Mouse (Mus musculus) neural tube, embryonic 12.5 days (tissue): ENCODE measurements around the gene Trio. TPM values are rescaled to one million over a fixed set of nuclear protein-coding genes. Genes with fewer than 3 reads are reported as not detected.
"Not testable (repeated sequence)": the region's sequence is repeated elsewhere in the genome, so short reads cannot be mapped to it uniquely, and the experiment has no call there.

ENCODE experiments used
- ATAC-seq: fragments of 200-750 bp; cut with Nextera tagmentation; 2 replicates; pipeline ENCODE4 v1.8.0; 2017; ENCODE audit warnings: low read depth, mild to moderate bottlenecking, moderate TSS enrichment, moderate library complexity; ENCODE audit not compliant: low FRiP score
- H3K27ac ChIP-seq: fragments of 300-500 bp; sonication (generic); 2 replicates; pipeline ENCODE4 v1.5.1; 2016
- H3K27me3 ChIP-seq: fragments of 300-500 bp; sonication (generic); replicated peaks from 2 replicates; pipeline ENCODE4 v1.6.1; 2016; ENCODE audit warnings: mild to moderate bottlenecking
- H3K36me3 ChIP-seq: fragments of 300-500 bp; sonication (generic); 2 replicates; pipeline ENCODE4 v1.6.1; 2016; ENCODE audit warnings: mild to moderate bottlenecking
- H3K4me1 ChIP-seq: fragments of 300-500 bp; sonication (generic); 2 replicates; pipeline ENCODE4 v1.6.1; 2016
- H3K4me2 ChIP-seq: fragments of 300-500 bp; sonication (generic); replicated peaks from 2 replicates; pipeline ENCODE4 v1.6.1; 2016; ENCODE audit warnings: mild to moderate bottlenecking
- H3K4me3 ChIP-seq: fragments of 300-500 bp; sonication (generic); 2 replicates; pipeline ENCODE4 v1.5.1; 2016
- H3K9ac ChIP-seq: fragments of 300-500 bp; sonication (generic); 2 replicates; pipeline ENCODE4 v1.6.1; 2016; ENCODE audit warnings: mild to moderate bottlenecking
- H3K9me3 ChIP-seq: fragments of 300-500 bp; sonication (generic); 2 replicates; pipeline ENCODE4 v1.6.1; 2016; ENCODE audit warnings: mild to moderate bottlenecking
- WGBS: fragments of 180-500 bp; shearing (Covaris S2); methylation state at CpG from one replicate; pipeline ENCODE4 v1.1.7; 2016; 5-methylcytosine and 5-hydroxymethylcytosine counted together
- polyA plus RNA-seq: library from polyadenylated mRNA; unstranded; fragments of >200 nt; fragmentation: Nextera tagmentation; extraction: Ambion mirVana; gene quantifications from 2 replicates; pipeline ENCODE4 v1.2.1, GENCODE M21; 2016

Trio gene
- polyA plus RNA-seq, 1 experiment from 2014 or later: 38.1 TPM

DNA sequence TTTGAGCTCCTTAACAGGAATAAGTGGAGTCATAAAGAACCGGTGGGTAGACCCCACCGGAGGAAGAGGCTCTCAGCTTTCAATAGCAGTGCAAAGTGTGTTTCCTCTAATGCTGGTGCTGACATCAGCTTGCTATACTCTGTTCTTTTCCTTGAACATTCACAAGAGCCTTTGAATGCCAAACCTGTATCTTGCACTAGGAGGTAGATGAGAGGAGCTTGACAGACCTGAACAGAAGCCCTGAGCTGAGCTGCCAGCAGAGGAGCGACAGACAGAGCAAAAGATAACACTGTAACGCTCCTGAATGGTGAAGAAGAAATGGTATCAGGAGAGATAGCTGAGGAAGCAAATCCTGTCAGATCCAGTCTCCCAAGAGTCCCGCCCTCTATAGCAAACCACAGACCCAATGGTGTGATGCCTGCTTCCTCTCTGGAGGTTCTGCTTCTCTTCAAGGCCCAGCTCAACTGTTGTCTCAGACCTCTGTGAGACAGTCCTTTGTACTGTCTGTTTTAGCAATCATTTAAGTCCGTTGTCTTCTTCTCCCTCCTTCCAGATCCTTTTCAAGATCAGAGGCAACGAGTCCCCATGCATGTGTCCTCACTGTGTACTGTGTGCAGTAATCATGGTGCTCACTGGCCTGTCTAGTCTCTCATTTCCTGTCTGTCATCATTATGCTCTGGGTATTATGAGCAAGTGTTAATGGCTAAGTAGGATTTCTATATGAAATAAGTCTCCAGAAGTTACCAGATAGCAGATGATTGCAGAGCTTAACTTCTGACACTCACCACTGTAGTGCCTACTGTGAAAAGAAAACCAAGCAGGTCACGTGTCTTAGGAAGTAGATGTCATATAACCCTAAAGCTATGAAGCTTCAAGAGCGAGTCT is 300.6 kb downstream of the Trio start:
- WGBS: 71% methylated on average over 9 of the region's 9 CpGs
- no peak for ATAC-seq
- H3K4me2 ChIP-seq: no peak overlapping the region
- H3K9ac ChIP-seq: no peak overlapping the region
- H3K4me1 ChIP-seq: no peaks in the 10 kb centered on the region
- H3K27ac ChIP-seq: no peak overlapping the region
- no peaks in the 10 kb centered on the region for H3K9me3 ChIP-seq
- peaks cover 1% of the 10 kb centered on the region; the same call in 1 of the 2 replicates for H3K36me3 ChIP-seq
- no peaks in the 10 kb centered on the region for H3K27me3 ChIP-seq
- H3K4me3 ChIP-seq: no peak overlapping the region

DNA sequence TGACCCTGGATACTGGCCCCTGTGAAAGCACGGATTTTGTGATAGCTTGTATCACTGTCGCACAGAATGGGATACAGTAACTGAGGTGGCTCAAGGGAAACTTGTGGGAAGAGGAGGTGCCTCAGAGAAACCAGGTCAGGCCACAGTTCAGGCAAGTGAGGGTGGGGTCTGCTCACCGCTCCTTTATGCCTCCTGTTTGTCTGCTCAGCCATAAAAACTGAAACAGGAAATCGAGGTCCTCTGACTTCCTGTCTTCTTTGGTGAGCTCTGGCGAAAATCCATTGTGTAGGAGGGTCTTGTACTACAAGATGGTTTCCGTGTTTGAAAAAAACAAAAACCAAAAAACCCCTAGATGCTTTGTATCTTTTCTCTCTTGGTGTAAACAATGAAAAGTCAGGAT is 301.4 kb downstream of the Trio start:
- Histone ChIP-seq H3K36me3 (no peaks in the 10 kb centered on the region), H3K4me1 (no peaks in the 10 kb centered on the region), H3K4me2 (no peak overlapping the region), H3K4me3 (no peak overlapping the region), H3K27ac (no peak overlapping the region), H3K9ac (no peak overlapping the region), H3K27me3 (no peaks in the 10 kb centered on the region), H3K9me3 (no peaks in the 10 kb centered on the region)
- ATAC-seq: no peak
- WGBS: 75% methylated on average over 6 of the region's 6 CpGs

DNA sequence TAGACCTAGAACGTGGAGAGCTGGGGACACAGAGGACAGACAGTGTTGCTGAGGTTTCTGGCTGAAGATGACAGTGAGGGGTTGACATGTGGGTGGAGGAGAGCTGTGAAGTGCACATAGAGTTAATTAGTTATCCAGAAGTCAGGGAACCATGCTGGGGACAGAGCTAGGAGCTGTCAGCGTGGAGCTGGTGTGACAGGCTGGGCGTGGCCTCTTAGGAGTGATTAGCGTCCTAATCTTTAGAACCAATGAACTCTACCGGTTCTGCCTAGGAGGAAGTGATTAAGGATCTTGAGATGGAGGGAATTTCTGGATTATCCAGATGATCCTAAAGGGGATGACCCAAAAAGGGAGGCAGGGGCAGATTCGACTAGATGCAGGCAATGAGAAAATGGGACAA is 301.9 kb downstream of the Trio start:
- whole genome bisulfite sequencing: 61% methylated on average over 6 of the region's 6 CpGs
- Histone ChIP-seq H3K9ac (no peak overlapping the region), H3K4me1 (no peaks in the 10 kb centered on the region), H3K4me2 (no peak overlapping the region), H3K27me3 (no peaks in the 10 kb centered on the region), H3K4me3 (no peak overlapping the region), H3K27ac (no peak overlapping the region), H3K9me3 (no peaks in the 10 kb centered on the region), H3K36me3 (no peaks in the 10 kb centered on the region)
- ATAC-seq: no peak

DNA sequence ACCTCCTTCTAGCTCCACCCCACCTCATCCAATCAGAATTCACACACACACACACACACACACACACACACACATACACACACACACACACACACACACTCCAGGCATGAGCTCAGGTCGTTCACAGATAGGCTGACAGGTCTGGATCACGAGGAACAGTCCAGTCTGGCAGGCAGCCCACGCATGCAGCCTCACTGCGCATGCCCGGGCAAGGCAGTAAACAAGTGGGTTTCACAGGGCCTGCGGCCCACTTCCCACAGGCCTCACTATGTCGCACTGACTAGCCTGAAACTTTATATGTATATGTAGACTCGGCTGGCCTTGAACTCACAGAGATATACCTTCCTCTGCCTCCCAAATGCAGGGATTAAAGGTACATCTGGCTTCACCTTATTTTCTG is 305.4 kb downstream of the Trio start:
- H3K9ac ChIP-seq, H3K27ac ChIP-seq, H3K4me2 ChIP-seq, H3K27me3 ChIP-seq, H3K36me3 ChIP-seq, H3K4me1 ChIP-seq, H3K4me3 ChIP-seq, H3K9me3 ChIP-seq, ATAC-seq: not testable (repeated sequence)
- WGBS: 94% methylated on average over 8 of the region's 8 CpGs

DNA sequence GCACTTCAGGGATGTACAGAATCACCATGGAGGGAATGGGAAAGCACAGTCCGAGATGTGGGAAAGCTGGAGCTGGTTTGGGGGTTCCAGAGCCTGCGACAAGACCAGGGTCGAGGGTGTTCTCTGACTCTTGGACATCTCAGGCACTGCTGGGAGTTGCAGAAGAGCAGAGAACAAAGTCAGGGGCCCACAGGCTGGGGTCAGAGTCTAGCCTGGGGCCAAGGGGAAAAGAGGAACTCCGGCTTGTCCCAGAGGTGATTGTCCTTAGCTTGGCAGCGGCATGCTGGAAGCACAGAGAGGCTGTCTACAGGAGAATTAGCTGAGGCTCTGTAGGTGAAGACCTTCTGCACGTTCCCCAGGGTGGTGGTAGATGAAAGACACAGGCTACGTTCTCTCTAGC is 307.0 kb downstream of the Trio start:
- no peak for ATAC-seq
- Histone ChIP-seq H3K27me3 (no peaks in the 10 kb centered on the region), H3K4me1 (no peaks in the 10 kb centered on the region), H3K27ac (no peak overlapping the region), H3K9me3 (no peaks in the 10 kb centered on the region), H3K36me3 (no peaks in the 10 kb centered on the region), H3K4me2 (no peak overlapping the region), H3K9ac (no peak overlapping the region), H3K4me3 (no peak overlapping the region)
- 81% methylated on average over 7 of the region's 7 CpGs for whole genome bisulfite sequencing

DNA sequence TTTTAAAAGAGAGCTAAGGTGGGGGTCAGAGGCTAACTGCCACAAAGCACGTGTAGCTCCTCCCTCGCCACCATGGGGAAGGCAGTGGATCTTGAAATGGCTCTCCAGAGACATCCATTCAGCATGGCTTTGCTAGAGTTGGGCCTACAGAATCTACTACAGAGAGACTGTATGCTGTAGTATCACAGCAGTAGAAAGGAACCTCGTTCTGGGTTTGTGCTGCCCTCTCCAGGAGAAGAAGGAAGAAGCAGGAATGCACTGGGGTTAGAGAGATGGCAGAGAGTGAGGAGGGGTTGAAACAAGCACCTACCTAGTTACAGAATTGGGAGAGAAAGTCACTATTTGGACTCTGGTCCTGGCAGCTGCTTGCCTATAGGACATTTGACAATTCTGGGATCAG is 310.3 kb downstream of the Trio start:
- Histone ChIP-seq H3K27ac (no peak overlapping the region), H3K9ac (no peak overlapping the region), H3K36me3 (no peaks in the 10 kb centered on the region), H3K4me1 (no peaks in the 10 kb centered on the region), H3K9me3 (no peaks in the 10 kb centered on the region), H3K4me2 (no peak overlapping the region), H3K4me3 (no peak overlapping the region), H3K27me3 (no peaks in the 10 kb centered on the region)
- ATAC-seq: no peak
- WGBS: 31% methylated on average over 3 of the region's 3 CpGs

DNA sequence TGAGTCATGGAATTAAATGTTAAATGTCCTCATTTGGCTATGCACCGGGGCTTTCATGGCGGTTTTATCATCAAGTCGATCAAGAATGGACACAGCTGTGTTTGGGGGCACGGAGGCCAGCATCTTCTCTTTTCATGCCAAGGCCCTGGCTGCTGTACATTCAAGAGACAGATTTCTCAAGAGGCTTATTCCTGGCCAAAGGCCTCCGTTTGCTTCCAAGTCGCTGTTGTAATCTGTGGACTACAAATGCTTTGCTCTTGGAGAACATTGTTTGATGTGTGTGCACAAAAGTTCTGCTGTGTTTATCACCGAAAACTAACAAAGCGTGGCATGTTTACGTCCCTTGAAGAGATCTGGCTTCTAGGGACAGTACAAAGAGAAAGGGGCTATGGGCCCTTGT is 314.9 kb downstream of the Trio start:
- ATAC-seq: no peak
- H3K4me2 ChIP-seq: no peak overlapping the region
- no peak overlapping the region for H3K27ac ChIP-seq
- H3K4me3 ChIP-seq: no peak overlapping the region
- H3K36me3 ChIP-seq: no peaks in the 10 kb centered on the region
- no peaks in the 10 kb centered on the region for H3K9me3 ChIP-seq
- no peaks in the 10 kb centered on the region for H3K4me1 ChIP-seq
- WGBS: 85% methylated on average over 9 of the region's 9 CpGs
- no peak overlapping the region for H3K9ac ChIP-seq
- no peaks in the 10 kb centered on the region for H3K27me3 ChIP-seq

DNA sequence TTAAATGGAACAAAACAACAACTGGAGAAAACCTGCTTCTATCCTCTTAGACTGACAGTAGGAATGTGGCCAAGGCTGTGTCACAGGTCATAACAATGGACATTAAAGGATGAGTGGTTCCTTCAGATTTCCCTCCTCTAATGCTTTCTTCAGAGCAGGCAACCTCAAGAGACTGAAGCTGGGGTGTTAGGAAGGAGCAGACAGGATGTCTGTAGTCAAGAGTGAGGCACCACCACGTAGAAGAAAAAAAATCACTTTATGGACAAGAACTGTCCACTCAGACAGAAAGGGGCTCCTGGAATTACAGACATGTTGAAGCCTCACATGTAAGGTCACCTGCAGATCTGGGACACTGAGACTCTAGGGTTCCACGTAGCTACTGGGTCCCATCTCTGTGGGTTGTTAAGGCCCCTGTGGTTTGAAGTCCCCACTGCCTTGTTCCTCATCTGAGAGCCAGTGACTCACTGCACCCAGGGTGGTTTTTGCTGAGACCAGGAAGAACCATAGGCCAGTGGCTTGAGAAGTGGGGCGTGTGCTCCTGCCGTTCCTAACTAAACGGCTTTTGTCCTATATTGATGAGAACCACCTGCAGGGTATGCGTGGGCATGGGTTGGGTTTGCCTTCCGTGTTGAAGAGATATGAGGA is 316.6 kb downstream of the Trio start:
- ATAC-seq: no peak
- no peaks in the 10 kb centered on the region for H3K4me1 ChIP-seq
- H3K36me3 ChIP-seq: no peaks in the 10 kb centered on the region
- no peak overlapping the region for H3K27ac ChIP-seq
- no peak overlapping the region for H3K9ac ChIP-seq
- H3K27me3 ChIP-seq: no peaks in the 10 kb centered on the region
- no peak overlapping the region for H3K4me3 ChIP-seq
- no peaks in the 10 kb centered on the region for H3K9me3 ChIP-seq
- 91% methylated on average over 7 of the region's 7 CpGs for WGBS
- no peak overlapping the region for H3K4me2 ChIP-seq

DNA sequence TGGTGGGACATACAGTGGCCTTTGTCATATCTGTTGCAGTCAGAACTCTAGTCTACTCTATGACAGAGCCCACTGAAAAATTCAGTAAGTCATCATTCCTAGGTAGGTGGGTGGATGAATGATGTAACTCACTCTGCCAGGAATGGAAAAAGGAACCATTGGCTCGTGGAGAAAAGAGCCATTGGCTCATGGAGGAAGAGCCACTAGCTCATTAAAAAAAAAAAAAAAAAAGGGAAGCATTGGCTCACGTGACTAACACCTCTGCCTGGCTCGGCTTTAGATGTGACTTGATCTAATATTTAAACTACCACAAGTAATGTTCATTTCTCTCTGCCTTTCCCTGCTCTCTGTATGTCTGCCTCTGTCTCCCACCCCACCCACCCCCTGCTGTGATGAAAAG is 317.1 kb downstream of the Trio start:
- no peak overlapping the region for H3K4me3 ChIP-seq
- WGBS: 82% methylated on average over 3 of the region's 3 CpGs
- 0 out of 2 replicates have a peak, but pooled peaks cover under 1% of the 10 kb centered on the region for H3K4me1 ChIP-seq
- H3K9ac ChIP-seq: no peak overlapping the region
- H3K27me3 ChIP-seq: no peaks in the 10 kb centered on the region
- no peaks in the 10 kb centered on the region for H3K9me3 ChIP-seq
- no peak overlapping the region for H3K27ac ChIP-seq
- H3K36me3 ChIP-seq: no peaks in the 10 kb centered on the region
- H3K4me2 ChIP-seq: no peak overlapping the region
- ATAC-seq: no peak

DNA sequence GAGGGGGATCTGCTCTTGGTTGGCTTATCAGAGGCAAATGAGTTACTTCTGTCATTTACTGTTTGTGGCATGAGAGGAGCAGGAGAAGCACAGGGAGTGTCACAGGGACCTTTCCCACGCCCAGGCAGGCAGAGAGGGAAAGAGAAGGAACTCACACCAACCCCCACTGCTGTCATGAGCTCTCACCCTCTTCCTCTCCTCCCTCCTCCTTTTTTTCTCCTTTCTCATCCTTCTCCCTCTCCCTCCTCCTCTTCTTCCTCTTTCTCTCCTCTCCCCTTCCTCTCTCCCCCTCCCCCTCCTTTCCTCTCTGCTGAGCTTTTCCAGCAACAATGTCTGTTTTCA is 322.7 kb downstream of the Trio start:
- H3K36me3 ChIP-seq: no peaks in the 10 kb centered on the region
- H3K4me2 ChIP-seq: no peak overlapping the region
- no peak for ATAC-seq
- no peak overlapping the region for H3K9ac ChIP-seq
- no peak overlapping the region for H3K4me3 ChIP-seq
- 27% methylated on average over 1 of the region's 1 CpGs for WGBS
- H3K27ac ChIP-seq: no peak overlapping the region
- H3K9me3 ChIP-seq: no peaks in the 10 kb centered on the region
- no peaks in the 10 kb centered on the region for H3K27me3 ChIP-seq
- H3K4me1 ChIP-seq: peaks cover 11% of the 10 kb centered on the region; the same call in 1 of the 2 replicates

DNA sequence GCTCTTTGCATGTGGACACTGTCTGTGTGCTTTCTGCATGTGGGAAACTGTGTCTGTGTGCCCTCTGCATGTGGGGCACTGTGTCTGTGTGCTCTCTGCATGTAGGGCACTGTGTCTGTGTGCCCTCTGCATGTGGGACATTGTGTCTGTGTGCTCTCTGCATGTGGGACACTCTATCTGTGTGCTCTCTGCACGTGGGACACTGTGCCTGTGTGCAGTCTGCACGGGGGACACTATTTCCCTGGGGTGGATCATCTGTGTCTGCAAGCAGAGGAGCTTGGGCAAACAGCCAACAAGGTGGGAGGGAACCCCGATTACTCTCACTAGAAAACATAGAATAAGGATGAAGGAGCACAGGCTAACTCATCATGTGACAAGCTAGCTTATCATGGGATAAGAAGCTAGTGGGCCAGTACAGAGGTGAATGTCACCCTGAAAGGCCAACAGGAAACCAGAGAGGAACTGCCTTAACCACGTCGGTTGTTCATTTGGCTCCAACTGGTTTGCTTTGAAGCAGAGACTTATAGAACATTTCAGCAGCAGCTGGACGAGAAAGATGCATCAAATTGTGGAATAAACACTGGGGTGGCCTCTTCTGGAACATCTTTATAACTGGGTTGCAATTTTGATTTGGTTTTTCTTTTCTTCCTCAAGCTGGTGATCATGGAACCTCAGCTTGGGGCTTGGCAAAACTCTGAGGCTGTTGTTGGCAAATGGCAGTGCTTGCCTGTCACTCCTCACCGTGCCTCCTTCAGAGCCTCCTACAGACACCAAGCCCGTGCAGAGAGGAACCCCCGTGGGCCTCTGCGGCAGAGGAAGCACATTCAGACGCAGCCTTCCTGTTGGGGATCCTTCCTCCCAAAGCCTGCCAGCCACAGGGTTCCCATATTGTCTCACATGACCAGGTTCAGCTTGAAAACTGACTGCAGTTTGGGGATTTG is 323.3 kb downstream of the Trio start:
- Histone ChIP-seq H3K27me3 (no peaks in the 10 kb centered on the region), H3K4me2 (no peak overlapping the region), H3K4me3 (no peak overlapping the region), H3K27ac (no peak overlapping the region), H3K4me1 (peaks cover 11% of the 10 kb centered on the region; the same call in 1 of the 2 replicates), H3K9me3 (no peaks in the 10 kb centered on the region), H3K36me3 (no peaks in the 10 kb centered on the region), H3K9ac (no peak overlapping the region)
- 50% methylated on average over 11 of the region's 11 CpGs for WGBS
- ATAC-seq: no peak

DNA sequence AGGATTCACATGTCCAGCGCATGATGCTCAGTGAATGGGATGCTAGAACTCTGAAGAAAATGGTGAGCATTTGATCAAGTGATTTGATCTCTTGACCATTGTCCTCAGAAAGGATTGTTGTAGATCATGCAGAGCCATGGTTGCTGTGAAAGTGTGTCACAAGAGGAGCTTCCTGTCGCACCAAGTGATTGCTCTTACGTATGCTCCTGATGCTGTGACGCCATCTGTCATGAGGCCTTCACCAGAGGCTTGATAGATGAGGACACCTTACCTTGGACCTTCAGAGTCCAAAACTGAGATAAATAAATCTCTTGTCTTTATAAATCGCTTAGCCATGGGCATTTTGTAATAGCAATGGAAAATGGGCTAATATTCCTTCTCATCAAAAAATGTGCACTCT is 328.0 kb downstream of the Trio start:
- ATAC-seq: no peak
- Histone ChIP-seq H3K27ac (no peak overlapping the region), H3K4me2 (no peak overlapping the region), H3K4me1 (peaks cover 2% of the 10 kb centered on the region; the same call in 1 of the 2 replicates), H3K27me3 (no peaks in the 10 kb centered on the region), H3K4me3 (no peak overlapping the region), H3K9ac (no peak overlapping the region), H3K9me3 (no peaks in the 10 kb centered on the region), H3K36me3 (no peaks in the 10 kb centered on the region)
- 94% methylated on average over 5 of the region's 5 CpGs for WGBS
